Mouse (Mus musculus) lung, embryonic 14.5 days (tissue): Measurements from ENCODE around the gene Ttc32. TPM values are rescaled to one million over a fixed set of nuclear protein-coding genes. Genes with fewer than 3 reads are reported as not detected.

Experiments used
- ATAC-seq: fragments of 200-750 bp; cut with Nextera tagmentation; 2 replicates; pipeline ENCODE4 v1.8.0; 2017; ENCODE audit warnings: mild to moderate bottlenecking, moderate TSS enrichment, moderate library complexity; ENCODE audit not compliant: insufficient read depth
- DNase-seq: peaks from one replicate; pipeline ENCODE4 v3.0.0-alpha.2; 2015
- H3K27ac ChIP-seq: fragments of 300-500 bp; sonication (generic); 2 replicates; pipeline ENCODE4 v1.5.1; 2014; ENCODE audit warnings: low read depth, mild to moderate bottlenecking, moderate library complexity
- H3K27me3 ChIP-seq: fragments of 300-500 bp; sonication (generic); 2 replicates; pipeline ENCODE4 v1.6.1; 2014; ENCODE audit warnings: low read length, control low read depth; ENCODE audit not compliant: insufficient read depth
- H3K36me3 ChIP-seq: fragments of 300-500 bp; sonication (generic); 2 replicates; pipeline ENCODE4 v1.6.1; 2014; ENCODE audit warnings: control low read depth; ENCODE audit not compliant: insufficient read depth
- H3K4me1 ChIP-seq: fragments of 300-500 bp; sonication (generic); 2 replicates; pipeline ENCODE4 v1.6.1; 2014; ENCODE audit warnings: antibody characterized with exemption, control low read depth; ENCODE audit not compliant: insufficient read depth
- H3K4me2 ChIP-seq: fragments of 300-500 bp; sonication (generic); 2 replicates; pipeline ENCODE4 v1.6.1; 2014; ENCODE audit warnings: mild to moderate bottlenecking
- H3K4me3 ChIP-seq: fragments of 300-500 bp; sonication (generic); 2 replicates; pipeline ENCODE4 v1.5.1; 2014; ENCODE audit warnings: low read depth, low read length
- H3K9ac ChIP-seq: fragments of 300-500 bp; sonication (generic); 2 replicates; pipeline ENCODE4 v1.6.1; 2014
- H3K9me3 ChIP-seq: fragments of 300-500 bp; sonication (generic); 2 replicates; pipeline ENCODE4 v1.6.1; 2016; ENCODE audit warnings: low read depth, low read length, control low read depth
- CTCF ChIP-seq: IDR thresholded peaks from 2 replicates; pipeline ENCODE4 v1.5.1; 2016; ENCODE audit warnings: antibody characterized with exemption, low read depth
- WGBS: fragments of 180-500 bp; shearing (Covaris S2); extraction: QIAGEN DNeasy Blood & Tissue Kit; methylation state at CpG from one replicate; pipeline ENCODE4 v1.1.7; 2014; 5-methylcytosine and 5-hydroxymethylcytosine counted together
- polyA plus RNA-seq: library from polyadenylated mRNA; unstranded; fragments of >200 nt; fragmentation: Nextera tagmentation; extraction: Ambion mirVana; gene quantifications from 2 replicates; pipeline ENCODE4 v1.2.1, GENCODE M21; 2014

Gene Ttc32
- polyA plus RNA-seq, 1 experiment from 2014 or later = 22.6 TPM

DNA sequence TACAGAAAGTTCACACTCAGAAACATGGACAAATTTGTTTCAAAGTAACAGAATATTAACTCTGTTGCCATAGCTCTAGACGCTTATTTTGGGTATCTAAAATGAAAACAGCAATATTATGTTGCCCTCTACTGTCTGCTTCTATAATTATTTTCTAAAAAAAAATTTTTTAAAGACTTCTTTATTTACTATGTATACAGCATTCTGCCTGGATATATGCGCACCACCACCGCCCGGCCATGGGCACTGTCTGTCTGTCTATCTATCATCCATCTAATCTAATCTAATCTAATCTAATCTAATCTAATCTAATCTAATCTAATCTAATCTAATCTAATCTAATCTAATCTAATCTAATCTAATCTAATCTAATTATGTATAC lies 300 bp upstream of the Ttc32 start:
- H3K4me1 ChIP-seq = no peaks in the 10 kb centered on the region
- DNase-seq = peak; percentile 59

GRCm38 (mm10) chr12:9031166-9031565 lies 1.4 kb downstream of the Ttc32 start:
- no peaks in the 10 kb centered on the region for H3K36me3 ChIP-seq
- peak overlapping the region; percentile 90 for H3K9ac ChIP-seq
- no peak for TF ChIP-seq CTCF
- no peaks in the 10 kb centered on the region for H3K27me3 ChIP-seq
- no peak for ATAC-seq
- no peaks in the 10 kb centered on the region for H3K4me1 ChIP-seq
- peak overlapping the region; percentile 71 for H3K4me2 ChIP-seq
- no peak for DNase-seq
- H3K9me3 ChIP-seq = no peaks in the 10 kb centered on the region
- H3K4me3 ChIP-seq = peak overlapping the region; percentile 62
- peak overlapping the region; percentile 99; the same call in 1 of the 2 replicates for H3K27ac ChIP-seq
- 54% methylated on average over 8 of the region's 8 CpGs for WGBS

More for the DNA sequence above, 300 bp upstream of the Ttc32 start:
- 38% methylated on average over 4 of the region's 4 CpGs for WGBS
- ATAC-seq = peak; percentile 59
- TF ChIP-seq CTCF = peak; percentile 1; the same call in 1 of the 2 replicates
- Histone ChIP-seq H3K9me3 (no peaks in the 10 kb centered on the region), H3K27me3 (no peaks in the 10 kb centered on the region), H3K9ac (peak overlapping the region; percentile 90), H3K4me3 (peak overlapping the region; percentile 62), H3K36me3 (no peaks in the 10 kb centered on the region), H3K4me2 (peak overlapping the region; percentile 71), H3K27ac (peak overlapping the region; percentile 99)

GRCm38 (mm10) chr12:9033140-9033539 lies 3.3 kb downstream of the Ttc32 start:
- Histone ChIP-seq H3K9me3 (no peaks in the 10 kb centered on the region), H3K9ac (no peak overlapping the region), H3K4me1 (no peaks in the 10 kb centered on the region), H3K27ac (no peak overlapping the region), H3K36me3 (no peaks in the 10 kb centered on the region), H3K4me3 (no peak overlapping the region), H3K4me2 (no peak overlapping the region), H3K27me3 (no peaks in the 10 kb centered on the region)
- TF ChIP-seq CTCF = 0 out of 2 replicates have a peak, but pooled peaks have one; percentile 20
- DNase-seq (no peak), ATAC-seq (no peak)

DNA sequence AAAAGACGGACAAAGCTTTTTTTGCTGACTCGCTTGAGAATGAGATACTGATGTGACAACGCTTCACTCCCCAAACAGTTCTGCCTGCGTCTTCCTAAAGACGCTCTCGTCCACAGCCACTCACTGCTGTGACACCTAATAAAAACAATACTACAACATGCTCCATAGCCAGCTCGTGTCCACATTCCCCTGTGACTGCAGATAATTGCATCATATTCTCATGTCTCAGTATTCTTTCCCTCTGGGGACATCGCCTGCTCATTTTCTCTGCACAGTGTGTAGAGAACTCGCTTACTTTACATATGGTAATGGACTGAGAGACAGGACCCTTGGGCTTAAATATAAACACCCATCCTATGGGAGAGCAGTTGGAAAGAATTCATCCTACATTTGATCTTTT lies 6.6 kb downstream of the Ttc32 start:
- DNase-seq (peak; percentile 84), ATAC-seq (peak; percentile 74)
- Histone ChIP-seq H3K9ac (no peak overlapping the region), H3K36me3 (0 out of 2 replicates have a peak, but pooled peaks cover 3% of the 10 kb centered on the region), H3K27ac (no peak overlapping the region), H3K4me2 (0 out of 2 replicates have a peak overlapping the region, but pooled peaks have one; percentile 27), H3K9me3 (no peaks in the 10 kb centered on the region), H3K4me1 (no peaks in the 10 kb centered on the region), H3K27me3 (no peaks in the 10 kb centered on the region), H3K4me3 (no peak overlapping the region)
- 38% methylated on average over 9 of the region's 9 CpGs for WGBS
- no peak for TF ChIP-seq CTCF

DNA sequence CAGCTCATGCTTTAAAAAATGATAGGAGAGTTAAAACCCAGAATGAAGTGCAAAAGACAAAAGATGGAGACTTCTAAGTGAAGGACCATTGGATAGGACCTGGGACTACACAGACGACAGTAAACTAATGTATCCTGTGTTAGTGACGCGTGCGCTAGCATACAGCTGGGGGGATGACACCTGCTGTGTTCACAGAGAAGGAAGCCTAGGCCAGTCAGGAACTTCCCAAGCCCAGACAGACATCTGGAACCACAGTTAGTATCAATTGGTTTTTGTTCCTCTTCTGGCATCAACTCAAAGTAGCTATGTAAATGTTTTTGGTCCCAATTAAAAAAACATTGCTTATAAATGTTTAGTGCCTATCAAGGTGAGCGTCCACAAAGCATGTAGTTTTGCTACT lies 10.4 kb downstream of the Ttc32 start:
- TF ChIP-seq CTCF = no peak
- ATAC-seq = no peak

DNA sequence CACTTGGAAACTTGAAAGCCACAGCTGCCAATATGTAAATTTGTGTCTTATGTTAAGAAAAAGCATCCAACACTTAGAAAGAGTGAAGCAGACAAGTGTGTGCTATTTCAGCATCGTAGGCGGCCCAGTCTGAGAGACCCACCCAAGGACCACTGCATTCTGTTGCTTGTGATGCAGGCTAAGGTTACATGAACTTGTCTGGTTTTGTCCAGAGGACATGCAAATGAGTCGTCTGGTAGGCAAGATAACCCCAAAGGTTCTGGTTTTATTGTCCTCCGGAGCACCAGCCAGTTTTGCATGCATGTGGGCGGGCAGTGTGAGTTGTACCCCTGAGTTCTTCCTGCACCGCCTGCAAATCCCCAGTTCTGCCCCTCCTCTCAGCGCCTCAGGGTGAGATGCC lies 10.9 kb downstream of the Ttc32 start:
- WGBS = 68% methylated on average over 7 of the region's 7 CpGs
- Histone ChIP-seq H3K4me2 (no peak overlapping the region), H3K4me3 (no peak overlapping the region), H3K9ac (no peak overlapping the region), H3K4me1 (no peaks in the 10 kb centered on the region), H3K36me3 (peaks cover 3% of the 10 kb centered on the region; the same call in 1 of the 2 replicates), H3K27ac (no peak overlapping the region), H3K9me3 (no peaks in the 10 kb centered on the region), H3K27me3 (no peaks in the 10 kb centered on the region)
- no peak for TF ChIP-seq CTCF
- DNase-seq = no peak
- ATAC-seq = no peak

More for the DNA sequence above, 10.4 kb downstream of the Ttc32 start:
- H3K27me3 ChIP-seq = no peaks in the 10 kb centered on the region
- no peak overlapping the region for H3K9ac ChIP-seq
- no peak overlapping the region for H3K4me2 ChIP-seq
- H3K36me3 ChIP-seq = peaks cover 3% of the 10 kb centered on the region; the same call in 1 of the 2 replicates
- no peak overlapping the region for H3K27ac ChIP-seq
- WGBS = 85% methylated on average over 5 of the region's 5 CpGs
- DNase-seq = no peak
- H3K4me3 ChIP-seq = no peak overlapping the region
- no peaks in the 10 kb centered on the region for H3K4me1 ChIP-seq
- no peaks in the 10 kb centered on the region for H3K9me3 ChIP-seq

GRCm38 (mm10) chr12:9042316-9042715 lies 12.5 kb downstream of the Ttc32 start:
- TF ChIP-seq CTCF = no peak
- no peak overlapping the region for H3K27ac ChIP-seq
- H3K27me3 ChIP-seq = no peaks in the 10 kb centered on the region
- no peaks in the 10 kb centered on the region for H3K4me1 ChIP-seq
- H3K9ac ChIP-seq = no peak overlapping the region
- H3K4me2 ChIP-seq = no peak overlapping the region
- no peak for DNase-seq
- no peak overlapping the region for H3K4me3 ChIP-seq
- no peaks in the 10 kb centered on the region for H3K9me3 ChIP-seq
- H3K36me3 ChIP-seq = peaks cover 3% of the 10 kb centered on the region; the same call in 1 of the 2 replicates
- 74% methylated on average over 5 of the region's 5 CpGs for WGBS
- ATAC-seq = no peak
